Mouse (Mus musculus) layer of hippocampus, adult 8-10 months (tissue): ENCODE results near the gene Bcorl1. TPM values are rescaled to one million over a fixed set of nuclear protein-coding genes. Genes with fewer than 3 reads are reported as not detected.
"Not testable (repeated sequence)": the region's sequence is repeated elsewhere in the genome, so short reads cannot be mapped to it uniquely, and the experiment has no call there.

Source experiments
- DNase-seq, 2 experiments: peaks; one replicate each; pipeline ENCODE4 v3.0.0; 2022; ENCODE audit warnings: low spot score in 2 of 2
- total RNA-seq, 4 experiments: library from RNA; stranded (reverse); gene quantifications; 2 replicates each; pipeline ENCODE4 v1.2.4; 2022

Gene Bcorl1
- total RNA-seq, 4 experiments from 2014 or later, result 16.2 to 20.8 (median 19.0) TPM

DNA sequence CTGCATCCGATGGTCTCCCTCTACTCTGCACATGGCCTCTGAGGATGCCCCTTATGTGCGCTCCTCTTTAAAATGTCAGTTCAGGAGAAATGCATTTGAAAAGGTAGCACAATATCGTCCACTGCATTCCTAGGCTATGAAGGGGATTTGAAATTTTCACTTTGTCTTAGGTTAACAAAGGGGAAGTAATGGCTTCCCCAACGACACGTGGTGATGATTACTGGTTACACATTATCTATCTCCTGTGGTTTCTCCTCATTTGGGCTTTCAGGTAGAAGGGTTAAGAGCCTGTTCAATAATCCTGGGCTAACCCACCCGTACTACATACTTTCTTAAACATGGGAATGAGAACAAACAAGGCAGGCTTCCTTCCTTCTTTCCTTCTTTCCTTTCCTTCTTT is 48.2 kb downstream of the Bcorl1 start:
- no peak for DNase-seq

DNA sequence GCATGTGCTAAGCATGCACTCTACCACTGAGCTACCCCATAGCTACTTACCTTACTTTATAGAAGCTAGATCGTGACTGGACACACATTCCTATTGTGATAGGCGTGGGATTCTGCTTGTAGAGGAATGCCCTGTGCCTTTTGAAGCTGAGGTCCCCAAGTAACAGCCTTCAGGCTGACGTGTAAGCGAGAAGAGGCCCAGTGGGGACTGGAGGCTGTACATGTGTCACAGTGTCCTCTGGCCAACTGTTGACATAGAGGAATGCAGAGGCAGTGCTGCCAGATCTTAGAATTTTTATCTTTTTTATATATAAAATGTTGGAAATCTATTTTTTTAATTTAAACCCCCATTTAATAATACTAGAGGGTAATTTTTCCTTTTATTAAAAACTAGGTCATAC is 58.8 kb downstream of the Bcorl1 start:
- no peak for DNase-seq

DNA sequence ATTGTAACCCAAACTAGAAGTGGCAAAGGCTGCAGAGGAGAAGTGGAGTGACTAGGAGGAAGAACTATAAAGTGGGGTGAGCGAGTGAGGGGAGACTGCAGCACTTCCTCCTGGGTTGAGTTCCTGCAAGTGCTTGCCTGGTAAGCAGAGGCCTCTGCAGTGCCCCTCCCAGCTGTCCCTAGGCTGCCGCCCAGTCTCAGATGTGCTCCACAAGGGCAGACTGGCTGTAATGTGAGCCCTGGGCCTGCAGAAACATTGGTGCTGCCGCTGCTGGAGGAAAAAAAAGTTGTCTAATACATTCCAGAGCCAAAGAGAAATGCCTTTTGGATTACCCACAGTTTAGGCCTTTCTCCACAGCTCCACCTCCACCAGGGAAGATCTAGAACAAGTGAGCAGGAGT is 64.0 kb downstream of the Bcorl1 start:
- no peak for DNase-seq

DNA sequence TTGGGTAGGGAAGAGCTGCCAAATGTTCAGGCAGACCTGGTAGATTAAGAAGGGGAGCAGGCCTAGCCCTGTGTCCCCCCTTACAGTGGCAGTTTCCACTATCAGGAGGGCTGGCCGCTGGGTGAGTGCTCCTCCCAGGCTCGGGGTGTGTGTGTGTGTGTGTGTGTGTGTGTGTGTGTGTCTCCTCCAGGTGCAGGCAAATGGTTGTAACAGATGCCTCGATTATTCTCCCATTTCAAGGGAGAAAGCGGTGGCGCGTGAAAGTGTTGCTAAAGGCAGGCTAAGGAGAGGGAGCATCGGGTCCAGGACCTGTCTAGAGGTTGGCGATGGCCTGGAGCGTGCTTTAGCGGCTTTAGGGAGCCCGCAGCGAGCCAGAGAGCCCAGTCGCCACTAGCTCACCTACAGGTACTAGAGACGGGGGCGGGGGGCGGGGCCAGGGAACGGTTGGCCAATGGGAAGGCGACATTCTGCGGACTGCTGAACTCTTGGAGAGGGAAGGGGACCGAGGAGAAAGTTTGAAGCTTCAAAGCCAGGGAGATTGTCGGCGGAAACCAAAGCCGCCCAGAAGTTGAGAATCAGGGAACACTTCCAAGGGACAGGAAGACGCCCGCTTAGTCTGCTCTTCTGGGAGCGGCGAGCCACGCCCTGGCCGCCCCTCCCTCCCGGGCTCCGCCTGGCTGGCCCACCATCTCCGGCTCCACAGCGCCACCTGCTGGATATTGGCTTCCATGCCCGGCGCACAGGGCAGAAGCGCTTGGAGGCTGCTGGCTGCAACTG is 68.6 kb downstream of the Bcorl1 start:
- DNase-seq, result peak; percentile 63 to 80

DNA sequence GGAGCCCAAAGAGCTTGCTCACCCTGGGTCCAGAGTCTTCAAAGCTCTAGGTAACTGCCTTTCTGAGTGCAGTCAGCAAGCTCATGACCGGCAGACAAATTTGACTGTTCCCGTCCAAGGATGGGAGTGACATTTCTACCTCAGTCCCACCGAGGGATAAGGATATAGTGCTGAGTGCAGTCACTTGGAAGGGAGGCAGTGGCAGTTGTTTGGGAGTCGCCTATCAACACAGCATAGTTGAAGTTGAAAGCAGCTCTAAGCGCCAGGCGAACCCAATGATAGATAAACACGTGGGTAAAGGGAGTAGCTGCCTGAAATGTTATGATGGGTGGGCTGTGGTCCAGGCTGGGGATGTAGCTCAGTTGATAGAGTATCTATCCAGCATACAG is 69.2 kb downstream of the Bcorl1 start:
- DNase-seq, result no peak

DNA sequence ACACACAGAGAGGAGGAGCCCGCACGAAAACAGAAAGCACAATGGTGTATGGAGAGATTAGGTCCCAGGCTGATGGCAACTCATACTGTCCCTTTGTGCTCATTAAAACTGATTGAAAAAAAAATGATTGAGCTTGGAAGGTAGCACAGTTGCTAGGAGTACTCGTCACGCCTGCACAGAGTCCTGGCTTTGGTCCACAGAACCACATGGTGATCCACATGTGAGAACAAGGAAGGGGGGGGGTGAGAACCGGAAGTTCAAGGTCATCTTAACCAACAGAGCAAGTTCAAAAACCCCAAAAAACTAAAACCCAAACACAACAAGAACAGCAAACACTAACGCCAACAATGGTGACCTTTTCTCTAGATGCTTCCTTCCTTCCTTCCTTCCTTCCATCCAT is 71.5 kb downstream of the Bcorl1 start:
- no peak for DNase-seq

DNA sequence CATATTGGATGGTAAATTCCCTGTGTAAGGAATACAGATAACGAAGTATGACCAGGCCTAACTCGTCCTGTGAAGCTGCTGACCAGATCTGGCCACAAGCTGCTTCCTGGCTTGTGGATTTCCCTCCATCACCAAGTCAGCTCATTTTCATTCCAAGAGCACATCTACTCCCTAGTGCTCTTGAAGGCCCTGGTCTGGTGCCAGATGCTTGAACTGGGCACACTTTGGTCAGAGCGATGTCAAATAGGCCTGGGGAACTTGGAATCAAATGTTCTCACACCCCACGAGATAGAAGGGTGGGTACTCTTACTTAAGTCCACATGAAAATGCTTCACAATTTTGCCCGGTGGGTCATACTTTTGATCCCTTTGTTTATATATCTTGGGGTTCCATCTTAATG is 73.1 kb downstream of the Bcorl1 start:
- DNase-seq, result no peak

DNA sequence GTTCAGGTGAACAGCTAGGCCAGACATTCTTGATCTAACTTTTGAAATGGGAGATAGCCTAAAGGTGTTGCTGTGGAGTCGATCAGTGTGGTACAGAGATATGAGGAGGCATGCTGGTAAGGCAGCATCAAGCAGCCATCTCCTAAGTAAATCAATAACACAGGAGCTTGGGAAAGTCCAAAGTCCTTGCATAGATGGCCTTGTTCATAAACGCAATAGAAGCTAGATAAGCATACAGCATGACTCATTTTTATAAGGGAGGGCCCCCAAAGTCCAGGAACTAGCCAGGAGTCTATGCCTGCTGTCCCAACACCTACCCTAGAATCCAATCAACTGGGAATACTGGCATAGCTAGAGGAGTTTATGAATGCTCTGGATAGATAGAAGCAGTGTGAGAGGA is 77.3 kb downstream of the Bcorl1 start:
- DNase-seq, result no peak

DNA sequence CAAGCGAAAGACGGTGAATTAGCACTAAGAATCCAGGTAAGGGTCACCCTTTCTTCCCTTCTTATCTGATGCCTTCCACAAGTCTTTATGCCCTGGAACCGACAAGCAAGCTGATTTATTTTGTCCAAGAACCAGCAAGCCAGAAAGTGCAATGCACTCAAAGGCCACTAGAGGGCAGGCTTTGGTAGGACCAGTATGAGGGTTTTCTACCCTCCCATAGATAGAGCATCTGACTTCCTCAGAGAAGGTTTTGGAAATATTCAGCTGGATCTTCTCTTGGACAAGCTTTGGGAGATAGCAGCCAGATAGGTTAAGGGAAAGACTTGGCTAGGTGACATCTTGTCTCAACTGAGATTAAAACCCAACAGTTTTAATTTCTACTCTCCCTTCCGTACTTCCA is 81.8 kb downstream of the Bcorl1 start:
- DNase-seq, result peak; percentile 40 to 65

DNA sequence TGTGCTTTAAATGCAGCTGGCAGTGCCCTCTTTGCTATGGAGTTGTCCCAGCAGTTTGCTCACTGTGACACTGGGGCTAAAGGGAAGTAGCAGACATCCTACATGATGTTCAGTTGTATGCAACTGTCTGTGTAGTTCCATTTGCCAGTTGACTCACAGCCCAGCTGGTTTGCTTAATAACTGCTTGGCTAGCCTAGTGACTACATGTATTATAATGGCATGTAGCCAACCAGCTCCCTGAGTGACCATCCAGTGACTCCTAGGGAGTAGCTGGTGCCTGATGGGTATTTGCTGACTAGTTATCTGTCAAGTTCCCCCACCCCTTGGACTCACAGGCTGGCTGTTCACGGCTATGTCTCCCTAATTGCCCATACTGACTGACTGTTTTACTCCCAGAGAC is 82.5 kb downstream of the Bcorl1 start:
- no peak for DNase-seq

DNA sequence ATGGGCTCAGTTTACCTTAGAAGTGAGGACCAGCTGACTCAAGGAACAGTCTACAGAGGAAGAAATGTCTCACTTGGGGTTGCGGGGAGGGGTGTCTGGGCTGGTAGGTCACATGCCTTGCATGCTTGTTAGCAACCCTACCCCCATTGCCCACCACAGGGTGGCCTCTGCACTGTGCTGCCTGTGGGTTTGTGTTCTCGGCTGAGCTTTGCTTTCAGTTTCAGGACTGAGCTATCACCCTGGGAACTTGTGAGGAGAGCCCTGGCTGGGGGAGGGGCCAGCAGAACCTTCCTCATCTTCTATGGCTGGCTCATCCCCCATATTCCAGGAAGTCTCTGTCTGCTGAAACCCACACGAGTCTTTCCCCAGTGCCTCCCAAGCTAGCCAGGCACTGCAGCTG is 83.4 kb downstream of the Bcorl1 start:
- DNase-seq, result no peak

DNA sequence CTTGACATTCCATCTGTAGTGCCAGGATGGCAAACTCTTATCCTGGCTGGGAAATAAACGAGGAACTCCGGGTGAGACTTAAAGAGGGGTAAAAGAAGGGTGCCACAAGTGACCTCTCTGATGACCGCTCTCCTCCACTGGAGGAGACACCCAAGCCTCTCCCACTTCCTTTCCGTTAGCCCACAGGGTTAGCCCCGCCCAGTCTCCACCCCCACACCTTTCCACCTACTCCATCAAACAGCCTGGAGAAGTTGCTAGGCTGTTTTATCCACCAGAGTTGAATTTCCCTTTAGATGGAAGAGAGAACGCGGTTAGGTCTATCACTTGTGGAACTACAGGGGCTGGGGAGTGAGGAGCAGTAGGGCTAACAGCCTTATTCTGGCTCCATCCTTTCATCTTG is 84.1 kb downstream of the Bcorl1 start:
- DNase-seq, result no peak

DNA sequence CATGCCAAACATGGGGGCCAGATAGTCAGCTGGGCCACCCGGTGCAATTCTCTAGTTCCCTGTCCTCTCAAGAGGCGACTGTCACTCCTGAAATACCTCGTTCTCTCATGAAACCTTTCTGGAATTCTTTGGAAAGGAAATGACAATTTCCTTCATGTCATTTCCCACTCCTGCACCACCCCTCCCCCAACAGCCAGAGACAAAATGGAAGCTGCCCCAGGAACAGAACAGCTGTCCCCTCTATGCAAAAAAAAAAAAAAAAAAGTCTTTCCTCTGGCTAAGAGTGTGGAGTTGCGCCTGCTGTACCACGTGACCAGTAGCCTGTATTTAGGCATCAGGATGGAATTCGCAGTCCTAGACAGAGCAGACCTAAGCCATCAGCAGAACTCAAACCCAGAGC is 87.1 kb downstream of the Bcorl1 start:
- DNase-seq, result no peak

DNA sequence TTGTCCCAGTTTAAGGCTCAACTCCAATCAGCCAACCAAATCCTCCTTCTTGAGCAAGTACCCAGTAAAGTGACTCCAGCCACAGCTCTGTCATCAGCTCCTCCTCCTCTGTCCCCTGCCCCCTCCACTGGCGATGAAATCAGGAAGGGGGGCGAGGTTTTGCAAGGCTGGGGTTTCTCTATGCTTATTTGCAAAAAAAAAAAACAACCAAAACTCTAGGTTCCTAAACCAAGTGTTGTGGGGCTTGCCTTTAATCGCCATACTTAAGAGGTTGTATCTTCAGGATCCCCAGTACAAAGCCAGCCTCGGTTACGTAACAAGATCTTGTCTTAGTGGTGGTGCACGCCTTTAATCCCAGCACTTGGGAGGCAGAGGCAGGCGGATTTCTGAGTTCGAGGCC is 87.5 kb downstream of the Bcorl1 start:
- DNase-seq, result no peak

DNA sequence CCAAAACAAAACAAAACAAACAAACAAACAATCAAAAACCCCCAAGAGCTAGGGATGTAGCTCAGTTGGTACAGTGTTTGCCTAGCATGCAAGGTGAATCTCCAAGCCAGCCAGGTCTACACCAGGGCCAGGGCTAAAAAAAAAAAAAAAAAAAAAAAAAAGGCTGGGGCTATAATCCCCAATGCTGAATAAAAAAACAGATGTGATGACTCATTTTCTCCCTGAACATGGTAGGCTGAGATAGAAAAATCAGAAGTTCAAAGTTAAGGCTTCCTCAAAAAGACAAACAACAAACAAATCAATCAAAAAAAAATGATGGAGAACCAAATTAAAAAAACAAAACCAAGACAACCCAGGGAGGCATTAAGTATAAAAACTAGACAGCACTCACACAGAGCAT is 87.9 kb downstream of the Bcorl1 start:
- no peak for DNase-seq

DNA sequence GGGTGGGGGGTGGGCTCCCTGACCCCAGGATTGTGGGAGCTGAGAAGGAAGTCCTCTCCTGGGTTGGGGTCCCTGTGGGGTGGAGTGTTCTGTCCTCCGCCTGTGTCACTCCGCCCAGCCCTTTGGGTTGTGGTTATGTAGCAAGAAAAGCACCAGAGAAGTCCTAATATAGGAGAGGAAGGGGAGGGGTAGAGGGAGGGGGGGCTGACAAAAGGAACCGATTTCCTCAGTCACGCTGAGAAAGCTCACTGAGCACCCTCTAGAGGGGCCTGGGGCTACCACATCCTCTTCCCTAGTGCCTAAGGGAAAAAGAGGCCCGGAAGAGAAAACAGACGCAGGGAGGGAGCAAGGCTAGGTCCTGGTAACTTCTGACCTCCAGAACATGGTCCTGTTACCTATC is 88.4 kb downstream of the Bcorl1 start:
- no peak for DNase-seq

DNA sequence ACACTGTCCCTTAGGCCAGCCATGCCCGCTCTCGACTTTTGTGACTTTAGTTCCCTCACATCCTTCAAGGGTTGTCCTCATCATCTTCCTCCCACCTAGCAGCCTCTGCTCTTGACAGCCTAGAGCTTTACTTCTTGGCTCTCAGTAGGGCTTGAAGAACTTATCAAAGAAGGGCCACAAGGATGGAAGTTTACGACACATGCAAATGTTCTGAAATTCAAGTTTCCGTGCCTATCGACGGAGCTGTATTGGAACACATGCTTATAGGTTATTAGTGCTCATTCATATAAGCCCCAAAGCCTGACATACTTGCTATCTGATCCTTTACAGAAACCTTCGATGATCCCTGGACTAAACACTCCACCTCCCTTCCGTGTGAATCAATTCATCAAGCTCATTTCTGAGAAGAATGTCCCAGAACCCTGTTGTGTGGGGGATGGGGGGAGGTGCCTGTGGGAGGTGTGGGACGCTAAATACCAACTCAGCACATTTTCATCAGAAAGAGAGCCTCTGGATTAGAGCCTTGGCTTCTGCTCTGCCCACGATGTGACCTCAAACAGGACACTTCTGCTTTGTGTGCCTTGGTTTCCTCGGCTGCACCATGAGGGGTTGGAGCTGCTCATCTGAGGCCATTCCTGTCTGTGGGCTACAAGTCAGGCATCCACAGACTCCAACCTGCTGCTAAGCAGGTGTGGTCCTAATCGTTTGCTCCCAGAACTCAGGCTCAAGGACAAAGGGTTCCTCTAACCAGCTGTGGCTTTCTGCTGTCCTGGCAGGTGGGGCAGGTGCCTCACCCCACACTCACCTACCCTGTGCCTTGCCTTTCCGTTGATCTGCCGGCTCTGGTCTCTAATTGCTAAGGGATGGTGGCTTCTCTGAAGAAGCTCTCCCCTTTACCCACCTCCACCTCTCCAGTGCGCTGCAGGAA is 91.7 kb downstream of the Bcorl1 start:
- no peak for DNase-seq

DNA sequence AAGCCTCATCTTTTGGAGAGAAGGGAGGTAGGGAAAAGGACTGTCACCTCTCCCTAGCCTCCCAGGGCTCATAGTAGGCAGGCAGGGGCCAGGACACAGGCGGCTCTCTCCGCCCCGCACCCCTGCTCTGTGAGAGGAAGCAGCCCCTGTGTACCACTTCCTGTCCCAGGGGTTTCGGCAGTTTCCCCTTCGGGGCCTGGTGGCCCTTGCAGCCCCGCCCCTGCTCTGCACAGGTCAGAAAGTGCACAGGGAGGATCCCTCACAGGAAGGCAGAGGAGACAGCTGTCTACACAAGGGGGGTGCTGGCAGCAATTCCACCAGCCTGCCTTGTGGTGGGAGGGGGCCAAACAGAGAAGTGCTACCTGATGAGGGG is 92.4 kb downstream of the Bcorl1 start:
- DNase-seq, result no peak

DNA sequence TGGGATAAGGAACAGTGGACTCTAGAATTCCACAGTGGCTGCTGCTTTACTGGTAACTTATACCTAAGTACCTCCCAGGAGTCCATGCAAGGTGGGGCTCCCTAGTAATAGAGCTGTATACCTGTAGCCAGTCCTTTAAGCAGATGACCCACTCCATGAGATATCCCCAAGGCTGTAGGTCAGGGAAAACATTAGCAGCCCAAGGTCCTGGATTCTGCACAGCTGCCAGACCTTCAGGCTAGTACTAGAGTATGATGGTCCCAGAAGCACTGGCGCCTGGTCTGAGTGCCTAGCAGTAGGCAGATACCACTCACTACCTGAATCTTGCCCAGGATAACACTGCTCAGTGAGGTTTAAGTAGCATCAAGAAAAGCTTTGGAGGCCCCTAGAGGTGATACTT is 93.1 kb downstream of the Bcorl1 start:
- DNase-seq, result no peak

DNA sequence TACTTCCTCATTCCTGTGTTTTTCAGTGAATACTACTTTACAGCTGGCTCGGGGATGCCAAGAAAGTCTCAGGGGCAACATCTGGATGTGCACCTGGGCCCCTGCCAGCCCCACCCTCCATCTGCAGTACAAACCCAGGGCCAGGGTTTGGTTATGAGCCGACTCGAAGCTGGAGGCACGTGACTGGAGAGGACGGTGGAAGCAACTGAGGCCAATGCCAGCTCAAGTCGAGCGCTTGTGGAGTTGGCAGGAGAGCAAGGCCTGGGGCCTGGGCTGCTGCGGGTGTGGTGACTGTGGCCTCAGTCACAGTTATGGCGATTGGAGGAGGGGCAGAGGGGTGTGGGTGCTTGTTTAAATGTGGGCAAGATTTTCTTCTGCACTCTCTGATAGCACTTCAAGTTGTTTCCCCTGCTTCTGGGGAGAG is 94.3 kb downstream of the Bcorl1 start:
- DNase-seq, result no peak

DNA sequence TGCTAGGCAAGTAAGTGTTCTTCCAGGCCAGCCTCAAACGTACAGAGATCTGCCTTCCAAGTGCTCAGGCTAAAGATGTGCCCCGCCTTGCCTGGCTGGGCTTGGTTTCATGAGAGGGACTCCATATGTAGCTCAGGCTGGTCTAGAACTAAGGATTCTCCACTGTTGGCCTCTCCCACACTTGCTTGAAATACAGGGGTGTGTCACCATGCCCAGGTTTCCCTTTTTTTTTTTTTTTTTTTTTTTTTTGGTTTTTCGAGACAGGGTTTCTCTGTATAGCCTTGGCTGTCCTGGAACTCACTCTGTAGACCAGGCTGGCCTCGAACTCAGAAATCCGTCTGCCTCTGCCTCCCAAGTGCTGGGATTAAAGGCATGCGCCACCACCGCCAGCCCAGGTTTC is 94.9 kb downstream of the Bcorl1 start:
- not testable (repeated sequence) for DNase-seq

DNA sequence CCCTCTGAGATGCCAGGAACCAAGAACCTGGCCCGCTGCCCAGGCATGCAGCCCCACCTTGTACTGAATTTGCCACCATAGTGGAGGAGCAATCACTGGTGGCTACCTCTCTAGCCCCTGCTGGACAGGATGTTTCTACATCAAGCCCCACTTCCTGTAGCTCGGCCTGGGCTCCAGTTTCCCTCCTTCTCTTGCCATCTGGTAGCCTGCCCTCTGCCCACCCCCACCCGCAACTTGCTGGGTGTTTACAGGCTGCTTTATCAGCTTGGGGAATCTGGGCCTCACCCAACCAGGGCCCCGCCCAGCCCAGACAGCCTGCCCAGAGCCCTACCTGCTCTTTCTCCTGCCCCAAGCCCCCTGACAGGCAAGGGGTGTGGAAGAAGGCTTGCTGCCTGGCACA is 97.9 kb downstream of the Bcorl1 start:
- no peak for DNase-seq

DNA sequence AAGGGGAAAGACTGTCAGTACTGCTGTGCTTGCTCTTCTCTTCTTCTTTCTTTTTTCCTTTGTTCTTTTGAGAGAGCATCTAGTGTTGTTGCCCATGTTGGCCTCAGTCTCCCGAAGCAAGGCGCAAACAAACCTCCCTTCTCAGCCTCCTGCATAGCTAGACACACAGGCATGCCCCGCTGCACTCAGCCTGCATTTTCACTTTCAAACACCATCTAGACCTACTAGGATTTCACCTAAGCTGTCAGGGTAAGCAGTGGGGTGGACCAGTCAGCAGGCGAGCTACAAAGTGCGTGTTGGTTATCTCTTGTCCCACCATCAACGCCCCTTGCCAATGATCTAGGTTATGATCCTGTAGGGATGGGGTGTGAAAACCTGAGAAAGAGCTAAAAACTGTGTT is 100.4 kb downstream of the Bcorl1 start:
- DNase-seq, result no peak
